Mouse (Mus musculus): ENCODE measurements around the gene Scarf1.

Gene Scarf1

DNA sequence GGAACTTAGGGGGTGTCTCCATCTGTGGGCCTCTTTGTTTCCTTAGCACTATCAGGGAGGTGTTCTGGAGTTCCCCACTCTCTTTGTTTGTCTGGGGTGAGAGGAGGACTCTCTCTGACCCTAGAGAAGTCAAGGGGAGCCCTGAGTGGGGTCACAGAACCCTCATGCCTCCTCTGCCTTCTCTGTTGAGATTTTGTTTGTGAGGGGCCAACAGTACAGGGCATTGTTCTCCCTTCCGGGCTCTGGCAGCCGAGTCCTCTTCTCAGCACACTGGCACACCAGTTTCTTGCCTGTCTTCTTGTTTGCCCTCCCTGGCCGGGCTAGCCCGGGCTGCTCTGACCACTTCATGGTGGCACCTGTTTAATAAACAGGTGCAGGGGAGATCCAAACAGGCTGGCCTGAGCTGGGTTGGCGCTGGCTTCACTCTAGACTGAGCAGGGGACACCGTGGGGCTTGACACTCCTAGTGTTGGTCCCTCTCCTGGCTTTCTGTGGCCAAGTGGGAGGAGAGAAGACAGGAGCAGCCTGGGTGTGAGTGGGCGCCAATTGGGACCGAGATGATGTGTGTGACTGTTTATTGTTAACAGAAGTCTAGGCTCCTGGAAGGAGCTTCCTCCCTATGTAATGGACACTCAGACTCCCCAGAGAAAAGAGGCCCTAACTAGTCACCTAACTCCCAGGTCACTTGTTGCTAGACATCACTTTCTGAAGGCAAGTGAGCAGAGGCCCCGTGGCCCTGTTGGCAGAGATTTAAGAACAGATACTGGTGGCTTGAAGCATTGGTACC lies 25.0 kb downstream of the Scarf1 start:
- peak; percentile 42 to 47 for DNase-seq

DNA sequence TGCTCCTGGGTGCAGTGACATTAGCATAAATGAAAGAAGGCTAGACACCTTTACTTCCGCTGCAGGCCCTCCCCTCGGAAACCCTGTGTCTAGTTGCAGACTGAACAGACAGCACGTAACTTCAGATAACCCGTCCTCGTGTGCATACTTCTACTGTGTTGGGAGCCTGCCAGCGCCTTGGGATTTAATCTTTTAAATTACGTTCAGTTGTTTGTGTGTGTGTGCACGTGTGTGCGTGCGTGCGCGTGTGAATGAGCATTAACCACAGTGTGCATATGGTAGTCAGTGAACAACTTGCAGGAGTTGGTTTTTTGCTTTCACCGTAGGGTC lies 25.6 kb downstream of the Scarf1 start:
- peak in 1 of 2 experiments; percentile 49 for DNase-seq

DNA sequence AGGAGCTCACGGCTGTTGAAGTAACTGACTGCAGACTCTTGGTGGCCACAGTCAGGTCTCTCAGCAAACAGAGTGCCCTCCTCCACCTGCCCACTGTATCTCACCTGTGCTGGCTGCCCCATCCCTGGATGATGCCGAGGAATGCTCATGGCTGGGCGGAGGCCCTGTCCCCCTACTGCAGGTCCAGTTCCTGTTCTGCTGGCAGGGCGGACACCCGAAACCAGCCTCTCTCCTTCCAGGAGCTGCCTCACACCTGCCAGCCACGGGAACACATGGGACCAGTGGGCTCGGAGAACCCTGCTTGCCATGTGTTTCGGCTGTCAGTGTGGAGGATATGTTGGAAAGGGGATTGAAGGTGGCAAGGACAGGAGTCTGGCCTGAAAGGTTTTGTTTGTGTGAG lies 26.9 kb downstream of the Scarf1 start:
- no peak for DNase-seq

DNA sequence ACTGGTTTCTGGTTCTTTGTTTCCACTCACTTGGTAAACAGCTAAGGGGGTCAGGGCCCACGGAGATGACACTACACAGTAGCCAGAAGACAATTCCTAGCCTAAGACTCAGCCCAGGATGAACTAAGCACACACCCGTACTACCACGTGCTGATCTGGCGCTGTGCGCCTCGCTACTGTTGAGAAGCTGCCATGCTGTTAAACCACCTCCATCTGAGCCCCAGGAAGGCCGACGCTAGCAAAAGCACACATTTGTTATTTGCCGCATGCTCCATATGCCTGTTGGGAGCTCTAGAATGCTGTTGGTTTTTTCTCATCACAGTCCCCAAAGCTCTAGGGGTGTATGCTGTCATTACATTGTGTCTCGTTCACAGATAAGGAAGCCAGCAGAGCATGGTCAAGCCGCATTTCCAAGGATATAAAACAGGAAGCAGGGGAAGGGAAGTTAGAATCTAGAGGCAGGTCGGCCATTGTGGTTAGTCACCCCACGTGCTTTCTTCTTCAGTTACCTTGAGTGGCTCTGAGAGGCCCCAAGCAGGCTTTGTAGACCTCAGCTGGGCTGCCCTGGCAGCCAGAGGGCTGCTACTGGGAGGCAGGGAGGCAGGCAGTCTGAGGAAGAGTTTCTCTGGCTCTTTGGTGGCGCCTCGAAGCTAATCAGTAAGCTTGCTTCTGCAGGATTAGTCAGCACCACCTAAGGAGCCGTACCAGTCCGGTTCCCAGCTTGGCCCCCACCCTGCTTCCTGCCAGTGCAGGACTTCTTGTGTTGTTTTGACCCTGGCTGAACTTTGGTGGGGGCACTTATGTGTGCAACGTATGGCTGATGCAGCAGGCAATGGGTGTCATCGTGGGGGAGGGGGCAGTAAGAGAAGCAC lies 27.6 kb downstream of the Scarf1 start:
- peak; percentile 52 to 56 for DNase-seq

DNA sequence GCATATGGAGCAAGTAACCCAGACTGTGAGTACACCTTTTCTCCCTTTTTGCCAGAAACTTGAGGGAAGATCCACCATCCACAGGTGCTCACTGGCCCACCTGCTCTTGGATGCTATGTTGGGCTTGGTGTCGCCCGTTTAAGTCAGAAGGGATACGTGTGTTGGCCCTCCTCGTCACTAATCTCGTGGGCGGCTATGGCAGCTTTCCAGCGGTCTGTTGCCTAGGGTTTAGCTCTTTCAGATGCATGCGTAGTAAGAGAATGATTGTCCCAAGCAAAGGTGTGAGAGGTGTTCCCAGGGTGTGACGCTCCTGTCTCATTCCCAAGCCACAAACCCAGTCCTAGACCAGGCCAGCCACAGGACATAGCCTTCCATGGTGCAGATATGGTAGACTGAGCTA lies 31.4 kb downstream of the Scarf1 start:
- peak; percentile 52 to 62 for DNase-seq

DNA sequence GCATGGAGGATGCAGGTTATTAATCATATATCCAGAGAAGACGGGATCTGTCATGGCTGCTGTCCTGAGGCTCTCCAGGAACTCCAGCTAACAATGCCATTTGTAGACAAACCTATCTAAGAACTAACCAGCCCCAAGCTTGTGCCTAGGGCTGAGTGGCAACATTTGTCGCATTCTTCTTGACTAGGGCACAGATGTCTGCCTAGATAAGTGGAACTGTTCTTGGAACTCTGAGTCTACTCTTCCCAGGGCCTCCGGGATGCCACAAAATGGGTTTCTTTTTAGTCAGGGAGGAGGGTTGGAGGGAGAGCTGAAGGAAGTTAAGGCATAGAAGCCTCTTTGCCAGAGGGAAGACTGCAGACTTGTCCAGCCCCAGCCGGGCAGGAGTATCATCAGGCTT lies 32.7 kb downstream of the Scarf1 start:
- no peak for DNase-seq

DNA sequence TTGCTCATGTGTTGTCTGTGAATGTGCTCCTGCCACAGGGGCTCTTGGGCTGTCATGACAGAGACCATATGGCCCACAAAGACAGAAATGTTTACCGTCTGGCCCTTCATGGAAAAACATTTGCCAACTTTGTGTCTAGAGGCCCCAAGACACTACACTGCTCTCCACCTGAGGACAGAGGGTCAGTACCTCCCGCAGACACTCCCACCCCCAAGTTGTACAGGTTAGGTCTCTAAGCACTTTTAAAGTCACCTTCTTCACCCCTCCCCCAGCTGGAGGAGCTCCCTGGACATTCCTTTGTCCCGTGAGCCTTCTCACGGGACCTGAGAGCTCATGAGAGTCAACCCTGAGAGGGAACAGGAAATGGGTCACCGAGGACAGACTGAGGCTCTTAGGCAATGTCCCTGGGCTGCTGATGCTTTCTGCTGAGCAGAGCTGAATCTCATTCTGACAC lies 36.3 kb downstream of the Scarf1 start:
- DNase-seq, result peak in 1 of 2 experiments; percentile 46

DNA sequence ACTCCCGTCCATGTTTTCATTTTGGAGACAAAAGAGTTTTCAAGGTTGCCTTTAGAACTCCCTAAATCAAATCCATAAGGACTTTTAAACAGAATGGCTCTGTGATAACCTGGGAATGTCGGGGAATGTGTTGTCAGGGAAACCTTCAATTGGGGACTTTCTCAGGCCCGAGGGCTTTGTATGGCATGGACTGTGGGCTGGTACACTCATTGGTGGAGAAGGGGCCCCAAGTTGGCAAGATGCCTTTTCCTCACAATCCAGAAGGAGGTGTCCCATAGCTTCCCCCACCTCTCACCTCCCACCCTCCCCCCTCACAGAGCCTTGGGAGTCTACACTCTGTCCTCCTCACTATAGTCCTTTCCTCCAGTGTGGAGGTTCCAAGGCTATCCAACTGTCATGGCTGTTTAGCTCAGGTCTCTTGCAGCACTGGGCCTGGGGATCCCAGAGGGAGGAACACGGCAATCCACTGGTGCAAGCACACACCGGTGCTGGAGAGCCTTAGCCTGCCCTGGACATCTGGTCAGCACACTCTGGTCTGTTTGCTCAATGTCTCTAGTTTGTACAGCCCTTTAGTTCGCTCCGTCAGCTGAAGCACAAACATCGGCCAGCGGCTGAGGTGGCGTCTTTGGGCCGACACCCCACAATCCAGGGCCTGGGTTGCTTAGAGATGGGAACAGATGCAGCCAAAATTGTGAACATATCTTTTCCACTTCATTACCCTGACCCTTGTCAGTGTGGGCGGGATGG lies 37.0 kb downstream of the Scarf1 start:
- DNase-seq, result peak; percentile 18 to 24

DNA sequence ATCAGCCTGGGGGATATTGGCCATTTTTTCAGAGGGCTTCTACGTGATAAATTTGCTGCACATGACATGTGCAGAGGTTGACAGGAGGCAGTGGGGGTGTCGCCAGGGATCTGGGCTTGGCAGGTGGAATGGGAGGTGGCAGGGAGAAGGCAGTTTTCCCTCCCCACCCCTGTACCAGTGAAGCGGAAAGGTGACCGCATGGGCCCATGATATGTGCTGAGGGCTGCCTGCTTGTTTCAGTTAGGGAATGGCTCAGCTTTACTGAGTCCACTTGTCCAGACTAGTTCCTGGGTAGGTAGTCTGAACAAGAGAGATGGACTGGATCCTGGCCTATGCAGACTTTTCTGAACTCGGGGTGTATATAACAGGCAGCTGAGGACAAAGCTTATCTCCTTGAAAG lies 38.0 kb downstream of the Scarf1 start:
- DNase-seq, result peak; percentile 27 to 38

DNA sequence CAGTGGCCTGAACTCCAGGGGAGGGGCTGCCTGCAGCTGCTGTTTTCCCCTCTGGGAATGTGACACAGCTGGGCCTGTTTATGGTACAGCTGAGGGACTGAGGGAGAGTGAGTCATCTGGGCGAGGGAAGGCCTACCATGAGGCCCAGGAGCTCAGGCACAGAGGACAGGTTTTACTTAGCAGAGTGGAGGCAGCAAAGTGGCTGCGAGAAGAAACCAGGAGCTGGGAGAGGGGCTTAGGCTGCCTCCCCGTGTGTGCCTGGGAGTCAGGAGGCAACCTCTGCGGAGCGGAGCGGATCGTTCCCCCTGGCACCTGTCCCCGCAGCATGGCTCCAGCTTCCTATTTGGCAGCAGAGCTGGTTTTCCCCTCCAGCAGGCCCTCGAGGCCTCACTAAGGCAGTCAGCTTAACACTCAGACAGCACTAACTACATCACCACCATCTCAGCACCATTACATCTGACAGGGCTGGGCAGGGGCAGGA lies 38.7 kb downstream of the Scarf1 start:
- DNase-seq, result peak; percentile 82 to 85

DNA sequence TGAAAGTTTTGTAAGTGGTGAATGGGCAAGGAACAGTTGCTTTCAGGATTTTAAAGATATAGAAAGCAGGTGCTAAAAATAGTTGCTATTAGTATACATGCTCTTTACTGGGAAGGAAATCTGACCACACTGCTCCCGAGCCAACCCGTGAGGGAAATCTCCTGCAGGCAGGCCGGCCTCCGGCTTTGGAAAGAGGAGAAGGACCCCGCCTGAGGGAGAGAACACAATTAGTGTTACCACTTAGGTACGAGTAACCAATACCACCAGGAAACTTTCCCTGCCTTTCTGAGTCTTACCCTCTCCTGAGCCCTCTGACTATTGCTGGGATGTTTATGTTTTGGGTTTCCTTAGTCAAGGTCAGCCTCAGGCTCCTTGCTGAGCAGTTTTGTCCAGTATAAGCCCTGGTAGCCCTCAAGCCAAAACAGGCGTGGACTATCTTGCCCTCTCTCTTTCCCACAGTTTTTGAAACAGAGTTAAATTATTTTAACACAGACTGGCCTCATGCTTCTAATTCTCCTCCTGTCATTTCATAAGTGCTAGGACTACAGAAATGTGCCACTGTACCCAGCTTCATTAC lies 39.7 kb downstream of the Scarf1 start:
- DNase-seq, result peak; percentile 4 to 28

DNA sequence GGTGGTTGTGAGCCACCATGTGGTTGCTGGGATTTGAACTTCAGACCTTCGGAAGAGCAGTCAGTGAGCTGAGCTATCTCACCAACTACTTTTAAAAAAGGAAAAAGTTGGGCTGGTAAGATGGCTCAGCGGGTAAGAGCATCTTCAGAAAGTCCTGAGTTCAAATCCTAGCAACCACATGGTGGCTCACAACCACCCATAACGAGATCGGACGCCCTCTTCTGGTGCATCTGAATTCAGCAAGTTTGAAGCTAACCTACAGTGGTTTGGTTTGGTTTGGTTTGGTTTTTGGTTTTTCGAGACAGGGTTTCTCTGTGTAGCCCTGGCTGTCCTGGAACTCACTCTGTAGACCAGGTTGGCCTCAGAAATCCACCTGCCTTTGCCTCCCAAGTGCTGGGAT lies 42.7 kb downstream of the Scarf1 start:
- DNase-seq, result peak in 1 of 2 experiments; percentile 3

DNA sequence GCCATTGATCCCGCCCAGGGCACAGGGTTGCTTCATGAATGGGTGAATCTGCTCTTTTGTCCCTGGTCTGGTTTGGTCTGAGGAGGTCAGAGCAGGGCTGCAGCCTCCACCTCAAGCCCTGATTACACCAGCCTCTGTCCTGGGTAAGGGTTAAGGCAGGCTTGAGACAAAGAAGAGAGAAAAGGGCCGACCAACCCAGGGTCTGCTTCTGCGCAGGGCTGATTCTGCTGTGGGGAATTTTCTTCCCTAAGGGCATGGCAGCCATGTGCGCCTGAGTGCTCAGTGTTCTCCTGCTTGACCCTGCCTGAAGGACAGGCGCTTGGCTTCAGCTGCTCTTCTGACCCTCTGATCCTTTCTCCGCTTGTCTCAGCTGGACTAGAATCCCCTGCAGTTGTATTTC lies 43.8 kb downstream of the Scarf1 start:
- DNase-seq, result peak; percentile 4 to 6

DNA sequence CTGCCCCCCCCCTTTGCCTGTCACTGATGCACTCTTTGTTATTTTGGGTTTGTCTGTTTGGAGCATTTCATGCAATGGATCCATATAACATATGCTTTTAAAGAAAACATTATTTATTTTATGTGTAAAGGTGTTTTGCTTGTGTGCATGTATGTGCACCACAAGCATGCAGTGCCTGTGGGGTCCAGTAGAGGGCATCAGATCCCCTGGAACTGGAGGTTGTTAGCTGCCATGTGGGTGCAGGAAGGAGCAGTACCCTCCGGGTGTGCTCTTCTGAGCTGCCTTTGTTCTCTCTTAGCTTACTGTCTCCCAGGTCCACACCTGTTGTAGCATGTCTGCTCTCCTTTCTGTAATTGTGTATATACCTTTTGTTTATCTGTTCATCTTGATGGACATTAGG lies 44.8 kb downstream of the Scarf1 start:
- peak in 1 of 2 experiments; percentile 18 for DNase-seq

DNA sequence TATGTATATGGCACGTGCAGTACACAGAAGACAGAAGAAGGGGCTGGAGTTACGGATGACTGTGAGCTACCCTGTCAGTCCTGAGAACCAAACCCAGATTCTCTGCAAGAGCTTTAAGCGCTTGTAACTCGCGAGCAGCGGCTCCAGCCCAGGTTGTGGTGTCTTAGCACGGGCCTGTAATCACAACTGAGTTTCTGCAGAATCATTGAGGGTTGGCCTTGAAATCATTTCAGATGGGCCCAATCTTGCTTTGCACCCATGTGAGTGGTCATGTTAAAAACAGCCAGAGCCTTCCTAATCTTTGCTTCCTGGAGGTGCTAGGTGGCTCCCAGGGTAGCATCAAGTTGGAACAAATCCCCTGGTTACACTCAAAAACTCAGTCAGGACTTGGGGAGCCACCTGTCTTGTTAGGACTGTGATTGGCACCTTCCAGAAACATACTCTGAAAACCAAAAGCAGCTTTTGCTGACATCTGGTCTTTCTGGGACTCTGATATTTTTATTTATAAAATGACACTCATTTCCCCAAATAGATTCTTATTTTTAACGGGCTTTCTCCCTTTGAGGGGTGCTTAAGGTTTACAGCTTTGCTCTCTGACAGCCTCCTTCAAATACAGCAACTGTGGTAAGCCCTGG lies 46.6 kb downstream of the Scarf1 start:
- DNase-seq, result peak in 1 of 2 experiments; percentile 6

DNA sequence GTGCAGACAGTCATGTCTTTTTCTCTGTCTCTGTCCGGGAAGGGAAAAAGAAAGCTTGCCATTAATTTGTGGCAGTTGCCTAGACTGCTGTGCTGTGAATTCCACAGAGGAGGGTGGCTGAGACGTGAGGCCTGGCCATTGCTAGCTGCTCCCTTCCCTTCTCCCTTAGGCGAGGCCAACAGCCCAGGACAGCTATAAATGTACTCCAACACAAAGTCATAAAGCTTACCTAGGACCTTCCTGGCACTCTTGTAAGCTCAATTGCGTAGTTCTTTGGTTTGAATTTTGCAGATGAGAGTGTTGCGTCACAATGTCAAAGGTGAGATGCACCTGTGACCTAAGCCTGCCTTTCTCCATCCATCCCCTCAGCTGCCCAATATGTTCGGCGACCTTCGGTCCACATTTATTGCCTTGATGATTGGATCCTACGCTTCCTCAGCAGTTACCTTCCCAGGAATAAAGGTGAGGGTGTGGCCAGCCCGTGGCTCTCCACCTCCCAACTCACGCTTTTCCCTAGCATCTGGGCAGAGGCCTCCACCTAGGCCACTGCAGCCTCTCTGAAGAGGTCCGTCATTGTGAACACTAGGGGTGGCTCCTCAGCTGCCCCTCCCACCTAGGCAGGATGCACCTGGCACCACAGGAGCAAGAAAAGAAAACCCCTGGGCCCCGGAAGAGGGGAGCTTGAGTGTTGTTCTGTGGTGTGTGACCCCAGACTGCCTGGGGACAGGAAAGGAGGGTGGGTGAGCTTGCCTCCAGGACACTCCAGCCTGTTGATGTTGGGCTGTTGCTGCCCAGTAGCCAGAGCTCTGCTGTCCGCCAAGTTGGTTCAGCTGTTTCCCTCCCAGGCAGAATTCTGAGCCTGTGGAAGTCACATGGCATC lies 47.4 kb downstream of the Scarf1 start:
- no peak for DNase-seq

DNA sequence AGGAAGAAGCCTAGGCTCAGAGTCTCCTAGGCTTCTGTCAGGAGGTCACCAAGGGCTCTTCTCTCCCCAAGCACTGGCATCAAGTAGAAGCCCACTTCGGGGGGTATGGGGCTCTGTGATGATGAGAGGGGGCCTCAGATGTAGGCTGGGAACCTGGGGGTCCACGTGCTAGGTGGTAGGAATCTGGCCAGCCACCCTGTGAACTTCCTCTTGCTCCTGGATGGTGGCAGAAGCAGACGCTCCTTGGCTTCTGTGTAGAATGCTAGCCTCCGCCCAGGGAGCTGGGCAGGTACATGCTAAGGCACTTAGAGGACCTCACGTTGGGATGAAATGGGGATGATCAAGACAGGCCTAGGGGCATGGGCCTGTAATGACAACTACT lies 48.1 kb downstream of the Scarf1 start:
- DNase-seq, result no peak

DNA sequence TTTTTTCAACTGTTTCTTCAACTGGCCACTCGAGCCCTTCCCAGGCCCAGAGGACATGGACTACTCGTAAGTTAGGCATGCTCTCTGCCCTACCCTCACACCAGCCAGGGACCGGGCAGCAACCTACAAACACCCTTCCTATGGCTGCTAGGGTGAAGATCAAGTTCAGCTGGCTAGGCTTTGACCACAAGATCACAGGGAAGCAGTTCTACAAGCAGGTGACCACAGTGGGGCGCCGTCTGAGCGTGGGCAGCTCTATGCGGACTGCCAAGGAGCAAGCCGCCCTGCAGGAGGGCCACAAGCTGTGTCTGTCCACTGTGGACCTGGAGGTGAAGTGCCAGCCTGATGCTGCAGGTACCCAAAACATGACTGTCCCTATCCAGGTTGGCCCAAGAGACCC lies 49.5 kb downstream of the Scarf1 start:
- peak; percentile 78 to 82 for DNase-seq

DNA sequence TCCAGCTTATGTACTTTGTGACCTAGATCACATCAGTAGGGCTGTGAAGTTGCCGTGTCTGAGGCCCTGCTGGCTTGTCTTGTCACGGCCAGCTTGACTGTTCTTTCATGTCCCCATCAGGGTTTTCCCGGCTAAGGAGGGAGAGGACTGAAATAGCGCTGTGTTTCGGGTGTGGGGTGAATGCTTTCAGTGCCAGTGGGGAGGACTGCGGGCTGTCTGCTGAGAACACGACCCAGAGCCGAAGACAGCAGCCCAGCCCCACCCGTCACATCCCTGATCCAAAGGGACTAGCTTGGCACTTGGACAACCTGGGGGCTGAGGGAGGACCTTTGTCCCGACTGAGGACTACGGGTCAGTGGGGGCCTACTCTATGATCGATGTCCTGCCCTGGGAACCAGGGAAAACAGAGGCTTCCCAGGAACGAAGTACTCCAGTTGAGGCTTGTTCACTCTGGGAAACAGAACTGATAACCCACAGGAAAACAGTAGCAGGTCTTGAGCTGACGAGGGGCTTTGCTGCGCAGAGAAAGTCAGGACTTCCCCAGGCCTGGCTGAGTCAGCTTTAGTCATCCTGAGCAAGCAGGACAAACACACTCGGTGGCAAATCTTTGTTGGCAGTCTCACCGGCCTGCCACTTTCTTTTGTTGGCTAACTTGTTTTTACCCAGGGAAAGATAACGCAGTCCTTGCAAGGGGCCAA lies 50.7 kb downstream of the Scarf1 start:
- DNase-seq, result peak in 1 of 2 experiments; percentile 42

DNA sequence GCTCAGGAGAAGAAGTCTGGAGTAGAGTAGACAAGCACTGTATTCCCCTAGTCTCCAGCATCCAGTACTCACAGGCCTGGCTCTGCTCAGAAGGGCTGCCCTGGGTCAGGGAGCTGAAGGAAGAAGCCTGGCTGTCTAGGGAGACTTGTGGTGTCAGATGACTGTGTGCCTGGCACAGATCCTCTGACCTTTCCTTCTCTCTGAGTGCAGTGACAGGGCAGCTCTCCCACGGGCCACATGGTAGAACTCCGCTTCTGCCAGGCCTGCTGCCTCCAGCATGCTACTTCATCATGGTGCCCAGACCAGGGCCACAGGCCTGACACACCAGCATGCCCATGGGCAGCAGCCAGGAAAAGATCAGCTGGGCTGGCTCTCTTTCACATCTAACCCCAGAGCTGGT lies 52.5 kb downstream of the Scarf1 start:
- DNase-seq, result peak; percentile 74 to 82
